Mouse (Mus musculus): ENCODE data around the gene Fbxo11.

Gene Fbxo11

GRCm38 (mm10) chr17:88067202-88067901 lies 2.3 kb upstream of the Fbxo11 start:
- in situ Hi-C loops (cut with MboI, MseI), result no loop called here

- in situ Hi-C loops (cut with MboI, MseI), result no loop called here
These were observed 1.7 kb upstream of the Fbxo11 start for GRCm38 (mm10) chr17:88066799-88067198.

GRCm38 (mm10) chr17:88065801-88066646 lies 933 bp upstream of the Fbxo11 start:
- in situ Hi-C loops (cut with MboI, MseI), result no loop called here

GRCm38 (mm10) chr17:88064347-88065030 lies 602 bp downstream of the Fbxo11 start:
- in situ Hi-C loops (cut with MboI, MseI), result no loop called here

GRCm38 (mm10) chr17:88063980-88064346 lies 1.1 kb downstream of the Fbxo11 start:
- in situ Hi-C loops (cut with MboI, MseI), result no loop called here

GRCm38 (mm10) chr17:88062860-88063580 lies 2.1 kb downstream of the Fbxo11 start:
- in situ Hi-C loops (cut with MboI, MseI), result no loop called here

- in situ Hi-C loops (cut with MboI, MseI), result no loop called here
These were observed 3.1 kb downstream of the Fbxo11 start for GRCm38 (mm10) chr17:88061942-88062341.

- in situ Hi-C loops (cut with MboI, MseI), result no loop called here
These were observed 6.8 kb downstream of the Fbxo11 start for GRCm38 (mm10) chr17:88058280-88058679.

GRCm38 (mm10) chr17:88057846-88058245 lies 7.2 kb downstream of the Fbxo11 start:
- in situ Hi-C loops (cut with MboI, MseI), result no loop called here

GRCm38 (mm10) chr17:88051679-88052078 lies 13.4 kb downstream of the Fbxo11 start:
- in situ Hi-C loops (cut with MboI, MseI), result no loop called here

- in situ Hi-C loops (cut with MboI, MseI), result no loop called here
These were observed 14.2 kb downstream of the Fbxo11 start for GRCm38 (mm10) chr17:88050892-88051291.

- in situ Hi-C loops (cut with MboI, MseI), result no loop called here
These were observed 14.8 kb downstream of the Fbxo11 start for GRCm38 (mm10) chr17:88050318-88050717.

- in situ Hi-C loops (cut with MboI, MseI), result no loop called here
These were observed 22.7 kb downstream of the Fbxo11 start for GRCm38 (mm10) chr17:88042099-88043086.

- in situ Hi-C loops (cut with MboI, MseI), result no loop called here
These were observed 24.3 kb downstream of the Fbxo11 start for GRCm38 (mm10) chr17:88040810-88041209.

GRCm38 (mm10) chr17:88034418-88034817 lies 30.7 kb downstream of the Fbxo11 start:
- in situ Hi-C loops (cut with MboI, MseI), result no loop called here

GRCm38 (mm10) chr17:88031755-88032154 lies 33.3 kb downstream of the Fbxo11 start:
- in situ Hi-C loops (cut with MboI, MseI), result no loop called here

GRCm38 (mm10) chr17:88029194-88029970 lies 35.7 kb downstream of the Fbxo11 start:
- in situ Hi-C loops (cut with MboI, MseI), result loop anchor here (10.0 kb wide), 1 partner anchor 45 kb away; no protein-coding TSS in a partner anchor

- in situ Hi-C loops (cut with MboI, MseI), result loop anchor here (10.0 kb wide), 1 partner anchor 50 kb away; no protein-coding TSS in a partner anchor
These were observed 39.9 kb downstream of the Fbxo11 start for GRCm38 (mm10) chr17:88025227-88025626.

- in situ Hi-C loops (cut with MboI, MseI), result loop anchor here (10.0 kb wide), 1 partner anchor 51 kb away; no protein-coding TSS in a partner anchor
These were observed 41.2 kb downstream of the Fbxo11 start for GRCm38 (mm10) chr17:88023924-88024323.
